Mouse (Mus musculus) intestine, postnatal 0 days (tissue): ENCODE measurements at regions not wholly inside any gene's neighbourhood (a gene's known extent, or its start where the extent isn't known, plus 50 kb on each side); places are given as distances from the start of the nearest gene placed in this dataset.

ENCODE experiments used
- ATAC-seq: fragments of 200-750 bp; cut with Nextera tagmentation; 2 replicates; pipeline ENCODE4 v1.8.0; 2017; ENCODE audit warnings: mild to moderate bottlenecking, moderate TSS enrichment, moderate library complexity
- H3K27ac ChIP-seq: fragments of 300-500 bp; sonication (generic); 2 replicates; pipeline ENCODE4 v1.5.1; 2014; ENCODE audit warnings: mild to moderate bottlenecking, low read depth, low read length, moderate library complexity
- H3K27me3 ChIP-seq: fragments of 300-500 bp; sonication (generic); replicated peaks from 2 replicates; pipeline ENCODE4 v1.6.1; 2014; ENCODE audit warnings: low read length, mixed read lengths; ENCODE audit not compliant: control insufficient read depth, insufficient read depth
- H3K36me3 ChIP-seq: fragments of 300-500 bp; sonication (generic); 2 replicates; pipeline ENCODE4 v1.6.1; 2014; ENCODE audit warnings: mild to moderate bottlenecking, moderate library complexity; ENCODE audit not compliant: control insufficient read depth, insufficient read depth
- H3K4me1 ChIP-seq: fragments of 300-500 bp; sonication (generic); replicated peaks from 2 replicates; pipeline ENCODE4 v1.6.1; 2014; ENCODE audit warnings: antibody characterized with exemption, low read length, mixed read lengths; ENCODE audit not compliant: control insufficient read depth, insufficient read depth
- H3K4me2 ChIP-seq: fragments of 300-500 bp; sonication (generic); replicated peaks from 2 replicates; pipeline ENCODE4 v1.6.1; 2014; ENCODE audit warnings: low read depth, mild to moderate bottlenecking, moderate library complexity
- H3K4me3 ChIP-seq: fragments of 300-500 bp; sonication (generic); 2 replicates; pipeline ENCODE4 v1.5.1; 2014; ENCODE audit warnings: low read depth, low read length
- H3K9ac ChIP-seq: fragments of 300-500 bp; sonication (generic); 2 replicates; pipeline ENCODE4 v1.6.1; 2014; ENCODE audit warnings: mild to moderate bottlenecking, low read depth, low read length
- H3K9me3 ChIP-seq: fragments of 300-500 bp; sonication (generic); 2 replicates; pipeline ENCODE4 v1.6.1; 2016; ENCODE audit warnings: mixed run types; ENCODE audit not compliant: control insufficient read depth
- CTCF ChIP-seq: sonication (generic); IDR thresholded peaks from 2 replicates; pipeline ENCODE4 v1.5.1; 2016; ENCODE audit warnings: low read depth, mild to moderate bottlenecking, control low read depth, antibody characterized with exemption, moderate library complexity
- WGBS: fragments of 180-500 bp; shearing (Covaris S2); extraction: QIAGEN DNeasy Blood & Tissue Kit; methylation state at CpG from one replicate; pipeline ENCODE4 v1.1.7; 2014; 5-methylcytosine and 5-hydroxymethylcytosine counted together

GRCm38 (mm10) chr6:100126326-100126725 lies 161.0 kb downstream of the Rybp start:
- no peaks in the 10 kb centered on the region for H3K36me3 ChIP-seq
- no peak overlapping the region for H3K4me2 ChIP-seq
- H3K27me3 ChIP-seq: no peaks in the 10 kb centered on the region
- TF ChIP-seq CTCF: no peak
- no peak overlapping the region for H3K27ac ChIP-seq
- no peak overlapping the region for H3K9ac ChIP-seq
- ATAC-seq: 0 out of 2 replicates have a peak, but pooled peaks have one; percentile 26
- no peaks in the 10 kb centered on the region for H3K4me1 ChIP-seq
- H3K4me3 ChIP-seq: no peak overlapping the region
- H3K9me3 ChIP-seq: no peaks in the 10 kb centered on the region
- WGBS: 68% methylated on average over 3 of the region's 3 CpGs

DNA sequence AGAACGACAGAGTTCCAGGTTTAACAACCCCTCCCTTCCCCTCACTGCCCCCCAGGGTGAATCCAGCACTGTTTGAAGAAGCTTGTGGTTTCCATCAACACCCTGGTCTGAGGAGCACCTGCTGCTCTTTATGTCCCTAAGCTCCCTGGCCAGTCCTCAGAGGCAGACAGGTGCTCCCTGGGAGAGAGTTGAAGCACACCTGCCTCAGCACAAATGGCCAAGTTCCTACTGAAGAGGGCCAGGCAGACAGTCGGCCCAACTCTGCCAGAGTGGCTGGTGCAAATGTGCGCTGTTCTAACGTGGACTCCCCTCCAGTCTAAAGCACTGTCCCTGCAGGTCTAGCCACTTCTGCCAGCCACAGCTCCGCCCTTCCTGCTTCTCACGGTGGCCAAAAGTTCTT lies 166.0 kb downstream of the Rybp start:
- Histone ChIP-seq H3K4me2 (no peak overlapping the region), H3K27ac (no peak overlapping the region), H3K36me3 (no peaks in the 10 kb centered on the region), H3K9me3 (no peaks in the 10 kb centered on the region), H3K4me3 (no peak overlapping the region), H3K27me3 (no peaks in the 10 kb centered on the region), H3K4me1 (no peaks in the 10 kb centered on the region), H3K9ac (no peak overlapping the region)
- no peak for TF ChIP-seq CTCF
- WGBS: 47% methylated on average over 6 of the region's 6 CpGs
- ATAC-seq: no peak

DNA sequence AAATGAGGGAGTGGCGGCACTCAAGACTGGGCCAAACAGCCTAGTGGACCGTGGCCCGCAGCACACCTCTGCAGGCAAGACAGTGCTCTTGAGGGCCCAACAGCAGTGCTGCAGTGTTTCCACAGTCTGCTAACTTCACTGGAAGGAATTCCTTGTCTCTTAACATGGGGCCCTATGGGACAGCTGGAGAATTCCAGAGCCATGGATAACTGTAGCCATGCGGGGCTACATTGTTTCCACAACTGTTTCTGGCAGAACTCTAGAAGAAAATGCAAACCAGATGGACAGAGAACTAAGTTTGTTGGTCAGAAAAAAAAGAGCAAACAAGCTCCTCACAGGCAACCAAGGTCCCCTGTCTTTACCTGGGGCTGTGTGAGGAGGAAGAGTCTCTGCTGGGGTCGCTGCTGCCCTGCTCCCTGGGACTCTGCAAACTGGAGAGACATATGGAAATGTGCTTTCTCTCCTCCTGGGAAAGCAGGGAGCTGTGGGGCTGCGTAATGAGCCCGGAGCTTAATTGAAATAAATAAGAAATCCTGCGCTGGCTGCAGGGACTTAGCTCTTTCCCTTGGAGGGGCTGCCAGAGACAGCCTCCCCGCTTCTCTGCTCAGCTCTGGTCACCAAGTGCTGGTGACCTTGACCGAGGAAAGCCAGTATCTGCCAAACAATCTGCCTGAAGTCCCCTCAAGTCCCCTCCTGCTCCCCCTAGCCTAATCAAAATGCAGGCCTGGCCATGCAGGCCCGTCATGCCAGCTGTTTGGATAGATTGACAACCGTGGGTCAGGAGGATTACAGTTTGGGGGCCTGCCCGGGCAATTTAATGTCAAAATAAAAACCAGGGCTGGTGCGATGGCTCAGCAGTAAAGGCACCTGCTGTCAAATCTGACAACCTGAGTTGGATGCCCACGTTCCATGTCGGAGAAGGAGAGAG lies 167.0 kb downstream of the Rybp start:
- no peak overlapping the region for H3K9ac ChIP-seq
- no peak overlapping the region for H3K27ac ChIP-seq
- ATAC-seq: no peak
- H3K4me1 ChIP-seq: no peaks in the 10 kb centered on the region
- H3K36me3 ChIP-seq: no peaks in the 10 kb centered on the region
- TF ChIP-seq CTCF: no peak
- no peak overlapping the region for H3K4me3 ChIP-seq
- H3K27me3 ChIP-seq: no peaks in the 10 kb centered on the region
- WGBS: 82% methylated on average over 16 of the region's 16 CpGs
- H3K9me3 ChIP-seq: no peaks in the 10 kb centered on the region
- H3K4me2 ChIP-seq: no peak overlapping the region

DNA sequence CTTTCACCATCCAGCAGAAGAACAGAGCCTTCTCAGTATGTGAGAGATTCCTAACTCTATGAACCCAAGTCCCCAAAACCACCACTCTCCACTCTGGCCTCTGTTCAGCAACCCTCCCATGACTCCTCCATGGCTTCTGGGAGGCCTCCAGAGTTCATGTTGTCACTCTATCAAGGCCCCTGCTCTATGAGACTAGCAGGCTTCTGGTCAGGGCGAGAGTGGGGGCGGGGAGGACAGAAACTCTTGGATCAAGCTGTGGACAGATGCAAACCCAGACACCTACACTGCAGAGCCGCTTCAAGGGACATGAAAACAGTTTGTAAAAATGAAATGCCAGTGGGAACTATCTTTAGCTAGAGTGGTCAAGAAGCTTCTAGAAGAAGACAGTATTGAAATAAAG lies 170.2 kb downstream of the Rybp start:
- no peak overlapping the region for H3K4me3 ChIP-seq
- no peak overlapping the region for H3K27ac ChIP-seq
- no peak overlapping the region for H3K4me2 ChIP-seq
- H3K27me3 ChIP-seq: no peaks in the 10 kb centered on the region
- no peaks in the 10 kb centered on the region for H3K9me3 ChIP-seq
- H3K9ac ChIP-seq: no peak overlapping the region
- no peaks in the 10 kb centered on the region for H3K36me3 ChIP-seq
- 91% methylated on average over 3 of the region's 3 CpGs for WGBS
- no peaks in the 10 kb centered on the region for H3K4me1 ChIP-seq
- ATAC-seq: no peak
- no peak for TF ChIP-seq CTCF

DNA sequence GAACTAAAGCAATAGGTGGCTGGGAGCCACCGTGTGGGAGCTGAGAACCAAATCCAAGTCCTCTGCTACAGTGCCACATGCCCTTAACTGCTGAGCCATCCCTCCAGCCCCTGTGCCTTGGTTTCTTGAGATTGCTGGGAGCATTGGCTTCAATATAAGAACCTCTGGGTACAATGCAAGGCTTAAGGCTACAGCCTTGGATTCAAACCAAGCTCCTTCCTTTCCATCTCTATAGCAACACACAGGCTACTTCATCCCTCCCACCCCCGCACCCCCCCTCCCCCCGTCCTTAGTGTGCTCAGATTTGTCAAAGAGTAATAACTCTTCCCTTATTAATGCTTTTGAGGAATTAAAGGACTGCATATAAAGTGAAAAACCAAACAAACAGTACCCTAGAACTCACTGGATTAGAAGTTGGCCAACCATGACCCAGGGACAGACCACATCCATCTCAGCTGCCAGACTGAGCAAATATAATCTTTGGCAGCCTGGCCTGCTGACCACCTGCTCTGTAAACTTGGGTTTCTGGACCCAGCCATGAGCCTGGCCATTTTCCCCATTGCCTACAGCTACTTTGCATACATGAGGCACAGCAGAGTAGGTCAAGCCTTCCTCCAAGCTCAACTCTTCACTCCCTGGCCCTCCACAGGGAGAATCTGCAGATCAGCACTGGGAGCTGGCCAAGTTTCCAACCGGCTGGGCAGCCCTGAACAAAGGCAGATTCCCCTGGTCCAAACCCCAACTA lies 173.7 kb downstream of the Rybp start:
- no peak for TF ChIP-seq CTCF
- Histone ChIP-seq H3K4me3 (no peak overlapping the region), H3K4me2 (no peak overlapping the region), H3K4me1 (no peaks in the 10 kb centered on the region), H3K9me3 (no peaks in the 10 kb centered on the region), H3K9ac (no peak overlapping the region), H3K27me3 (no peaks in the 10 kb centered on the region), H3K36me3 (no peaks in the 10 kb centered on the region), H3K27ac (no peak overlapping the region)
- ATAC-seq: no peak
- 60% methylated on average over 4 of the region's 4 CpGs for WGBS

DNA sequence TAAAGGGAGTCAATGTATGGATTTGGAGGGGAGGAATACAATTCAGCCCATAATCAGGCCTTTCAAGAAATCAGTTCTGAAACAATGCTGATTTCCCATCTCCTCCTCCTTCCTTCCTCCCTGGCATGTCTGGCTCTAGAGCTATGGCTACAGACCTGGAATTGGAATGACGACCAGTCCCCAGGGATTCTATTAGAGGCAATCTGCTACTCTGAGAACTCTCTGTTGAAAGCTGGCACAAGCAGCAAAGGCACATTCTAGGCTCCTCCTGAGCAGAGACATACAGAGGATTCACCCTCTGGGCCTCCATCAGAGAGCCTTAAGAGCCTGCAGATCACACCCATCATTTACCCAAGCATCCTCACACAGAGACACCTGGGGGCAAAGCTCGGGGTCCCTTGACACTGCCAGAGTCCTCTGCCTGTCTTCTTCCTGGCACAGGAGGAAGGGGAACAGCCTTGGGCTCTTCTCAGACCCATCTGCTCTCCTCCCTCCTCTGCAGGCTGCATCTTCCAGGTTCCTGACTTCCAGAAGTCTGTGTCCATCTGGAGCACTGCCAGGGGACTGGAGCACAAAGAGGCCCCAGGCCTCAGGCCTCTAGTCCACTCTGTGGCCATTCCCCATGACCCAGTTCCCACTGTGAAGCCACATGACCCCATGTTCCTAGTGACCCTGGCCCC lies 176.2 kb downstream of the Rybp start:
- TF ChIP-seq CTCF: no peak
- Histone ChIP-seq H3K27ac (no peak overlapping the region), H3K4me2 (no peak overlapping the region), H3K36me3 (no peaks in the 10 kb centered on the region), H3K4me1 (no peaks in the 10 kb centered on the region), H3K9ac (no peak overlapping the region), H3K4me3 (no peak overlapping the region), H3K9me3 (no peaks in the 10 kb centered on the region), H3K27me3 (no peaks in the 10 kb centered on the region)
- no peak for ATAC-seq
- 73% methylated on average over 2 of the region's 2 CpGs for WGBS
